Mouse (Mus musculus) stomach, embryonic 16.5 days (tissue): Measurements from ENCODE around the gene Egln2. TPM values are rescaled to one million over a fixed set of nuclear protein-coding genes. Genes with fewer than 3 reads are reported as not detected.
A peak's percentile ranks its signal among the peaks of the same experiment; 100 is the strongest.

Source experiments
- ATAC-seq: fragments of 200-750 bp; cut with Nextera tagmentation; 2 replicates; pipeline ENCODE4 v1.8.0; 2017; ENCODE audit warnings: moderate number of reproducible peaks, moderate TSS enrichment; ENCODE audit not compliant: insufficient read depth, low FRiP score
- H3K27ac ChIP-seq: fragments of 300-500 bp; sonication (generic); 2 replicates; pipeline ENCODE4 v1.5.1; 2014; ENCODE audit warnings: low read length
- H3K27me3 ChIP-seq: fragments of 300-500 bp; sonication (generic); 2 replicates; pipeline ENCODE4 v1.6.1; 2014; ENCODE audit warnings: low read length, control low read depth, mixed read lengths; ENCODE audit not compliant: control insufficient read depth, insufficient read depth
- H3K36me3 ChIP-seq: fragments of 300-500 bp; sonication (generic); 2 replicates; pipeline ENCODE4 v1.6.1; 2014; ENCODE audit warnings: low read length; ENCODE audit not compliant: control insufficient read depth, insufficient read depth
- H3K4me1 ChIP-seq: fragments of 300-500 bp; sonication (generic); 2 replicates; pipeline ENCODE4 v1.6.1; 2014; ENCODE audit warnings: low read length, control low read depth, mixed read lengths; ENCODE audit not compliant: control insufficient read depth, insufficient read depth
- H3K4me2 ChIP-seq: fragments of 300-500 bp; sonication (generic); 2 replicates; pipeline ENCODE4 v1.6.1; 2014; ENCODE audit warnings: low read depth, low read length, mixed read lengths
- H3K4me3 ChIP-seq: fragments of 300-500 bp; sonication (generic); replicated peaks from 2 replicates; pipeline ENCODE4 v1.5.1; 2014; ENCODE audit warnings: mild to moderate bottlenecking, low read length
- H3K9ac ChIP-seq: fragments of 300-500 bp; sonication (generic); 2 replicates; pipeline ENCODE4 v1.6.1; 2014; ENCODE audit warnings: low read length
- H3K9me3 ChIP-seq: fragments of 300-500 bp; sonication (generic); replicated peaks from 2 replicates; pipeline ENCODE4 v1.6.1; 2016; ENCODE audit warnings: low read length, control low read depth; ENCODE audit not compliant: control insufficient read depth
- WGBS: fragments of 180-500 bp; shearing (Covaris S2); extraction: QIAGEN DNeasy Blood & Tissue Kit; methylation state at CpG from one replicate; pipeline ENCODE4 v1.1.7; 2014; 5-methylcytosine and 5-hydroxymethylcytosine counted together
- polyA plus RNA-seq: library from polyadenylated mRNA; unstranded; fragments of >200 nt; fragmentation: Nextera tagmentation; extraction: Ambion mirVana; gene quantifications from 2 replicates; pipeline ENCODE4 v1.2.1, GENCODE M21; 2015

Egln2 gene
- polyA plus RNA-seq: 55.8 and 56.3 TPM in 2 replicates

DNA sequence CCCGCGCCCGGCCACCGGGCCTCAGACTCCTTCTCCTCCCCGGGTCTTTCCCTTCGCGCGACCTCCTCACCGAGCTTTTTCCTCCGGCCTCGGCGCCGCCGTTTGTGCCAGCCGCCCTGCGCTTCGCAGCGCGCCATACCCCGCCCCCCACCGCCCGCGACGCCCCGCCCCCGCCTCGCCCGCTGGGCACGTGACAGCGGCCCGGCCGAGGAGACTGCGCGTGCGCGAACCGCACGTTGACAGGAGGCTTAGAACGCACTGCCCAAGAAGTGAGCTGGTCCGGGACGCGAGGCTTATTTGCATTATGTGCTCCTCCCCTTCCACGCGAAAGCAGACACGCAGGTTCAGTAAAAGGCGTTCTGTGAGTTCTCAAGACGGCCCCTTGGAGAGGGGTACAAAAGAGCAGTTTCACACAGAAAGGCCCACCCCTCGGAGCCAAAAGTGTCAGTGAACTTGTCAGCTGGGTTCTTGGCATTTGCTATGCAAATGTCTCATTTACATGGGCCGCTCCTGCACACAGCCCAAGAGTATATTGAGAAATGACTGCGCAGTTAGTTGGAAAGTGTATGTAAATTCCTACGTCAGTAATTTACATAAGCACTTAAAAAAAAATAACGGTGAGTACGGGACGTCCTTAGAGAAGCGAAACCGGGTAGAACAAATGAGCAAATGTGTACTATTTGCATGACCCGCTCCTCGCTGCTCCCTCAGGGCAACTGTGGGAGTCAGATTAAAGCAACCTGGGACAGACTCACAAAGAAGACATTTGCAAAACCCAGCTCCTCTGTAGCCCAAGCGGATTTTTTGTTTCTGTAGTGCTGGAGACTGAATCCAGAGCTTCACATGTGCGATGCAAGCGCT is at the start of gene Egln2:
TSS of gene Egln2 (minus strand) at position 189 of the 861 bp plus-strand sequence.
- H3K27me3 ChIP-seq: no peaks in the 10 kb centered on the region
- peaks cover 47% of the 10 kb centered on the region for H3K4me1 ChIP-seq
- WGBS: 1% methylated on average over 61 of the region's 61 CpGs
- no peaks in the 10 kb centered on the region for H3K9me3 ChIP-seq
- H3K4me3 ChIP-seq: peak within 1 kb of the TSS; percentile 80
- peak within 1 kb of the TSS; percentile 73 for H3K4me2 ChIP-seq
- peak; percentile 90 for ATAC-seq
- H3K27ac ChIP-seq: peak within 1 kb of the TSS; percentile 98
- H3K9ac ChIP-seq: peak within 1 kb of the TSS; percentile 94
- peaks cover 9% of the 10 kb centered on the region; the same call in 1 of the 2 replicates for H3K36me3 ChIP-seq

DNA sequence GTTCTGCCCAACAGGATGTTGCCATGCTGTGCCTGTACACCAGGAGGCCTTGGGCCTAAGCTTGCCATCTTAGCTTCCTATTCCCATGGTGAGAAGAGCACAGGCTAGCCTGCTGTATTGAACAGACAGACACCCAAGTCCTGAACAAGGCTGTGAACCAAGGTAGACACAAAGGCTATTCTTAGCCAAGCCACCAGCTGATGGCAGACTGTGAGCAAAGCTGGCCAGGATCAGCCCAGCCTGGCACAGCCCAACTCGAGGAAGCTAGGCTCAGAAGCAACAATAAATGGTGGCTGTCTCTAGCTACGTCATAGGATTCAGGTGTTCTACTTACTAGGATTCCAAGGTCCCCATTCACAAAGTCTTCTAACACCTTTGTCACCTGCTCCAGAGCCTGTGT is 46.0 kb upstream of the Egln2 start:
- ATAC-seq: no peak
- Histone ChIP-seq H3K9me3 (no peaks in the 10 kb centered on the region), H3K4me1 (no peaks in the 10 kb centered on the region), H3K36me3 (peaks cover 36% of the 10 kb centered on the region), H3K27me3 (no peaks in the 10 kb centered on the region), H3K4me2 (no peak overlapping the region), H3K9ac (no peak overlapping the region), H3K27ac (no peak overlapping the region), H3K4me3 (no peak overlapping the region)
- WGBS: 86% methylated on average over 2 of the region's 2 CpGs

DNA sequence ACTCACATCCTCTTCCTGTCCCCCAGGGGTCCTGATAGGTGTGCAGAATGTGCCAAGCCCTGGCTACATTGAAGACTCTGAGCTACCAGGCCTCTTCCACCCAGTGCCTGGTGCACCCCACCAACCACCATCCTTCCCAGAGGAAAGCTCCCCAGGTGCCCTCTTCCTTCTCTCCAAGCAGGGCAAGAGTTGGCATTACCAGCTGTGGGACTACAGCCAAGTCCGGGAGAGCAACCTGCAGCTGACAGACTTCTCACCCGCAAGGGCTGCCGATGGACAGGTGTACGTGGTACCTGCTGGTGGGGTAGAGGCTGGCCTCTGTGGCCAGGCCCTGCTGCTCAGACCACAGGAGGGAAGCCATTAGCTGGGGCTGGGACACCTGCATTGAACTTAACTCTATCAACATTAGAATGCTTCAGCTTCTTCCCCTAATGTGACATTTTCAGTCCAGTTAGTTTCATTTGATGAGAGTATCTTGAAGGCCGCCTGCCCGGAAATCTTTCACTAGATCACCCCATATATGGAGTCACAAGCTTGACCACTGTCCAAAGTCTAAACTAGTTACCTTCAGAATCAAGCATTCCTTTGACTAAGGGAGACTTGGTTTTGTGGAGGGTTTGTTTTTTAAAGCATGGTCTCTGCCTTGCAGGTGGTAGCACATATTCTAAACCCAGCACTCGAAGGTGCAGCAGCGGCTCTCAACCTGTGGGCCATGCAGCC is 37.3 kb upstream of the Egln2 start:
- Histone ChIP-seq H3K4me3 (no peak overlapping the region), H3K27me3 (no peaks in the 10 kb centered on the region), H3K9ac (no peak overlapping the region), H3K9me3 (no peaks in the 10 kb centered on the region), H3K4me2 (no peak overlapping the region), H3K36me3 (peaks cover 11% of the 10 kb centered on the region), H3K4me1 (no peaks in the 10 kb centered on the region), H3K27ac (no peak overlapping the region)
- 0 out of 2 replicates have a peak, but pooled peaks have one; percentile 18 for ATAC-seq
- 91% methylated on average over 8 of the region's 8 CpGs for WGBS

- H3K9me3 ChIP-seq: no peaks in the 10 kb centered on the region
- H3K4me1 ChIP-seq: peaks cover 8% of the 10 kb centered on the region
- no peak overlapping the region for H3K27ac ChIP-seq
- H3K36me3 ChIP-seq: no peaks in the 10 kb centered on the region; the same call in 1 of the 2 replicates
- H3K9ac ChIP-seq: no peak overlapping the region
- no peaks in the 10 kb centered on the region for H3K27me3 ChIP-seq
- no peak overlapping the region for H3K4me3 ChIP-seq
- no peak for ATAC-seq
- WGBS: 94% methylated on average over 8 of the region's 8 CpGs
- no peak overlapping the region for H3K4me2 ChIP-seq
Measured at GRCm38 (mm10) chr7:27198779-27199178, 32.2 kb upstream of the Egln2 start.

- no peak overlapping the region for H3K4me3 ChIP-seq
- no peak overlapping the region for H3K9ac ChIP-seq
- no peak overlapping the region for H3K27ac ChIP-seq
- H3K36me3 ChIP-seq: no peaks in the 10 kb centered on the region; the same call in 1 of the 2 replicates
- no peak overlapping the region for H3K4me2 ChIP-seq
- no peaks in the 10 kb centered on the region for H3K9me3 ChIP-seq
- H3K4me1 ChIP-seq: peaks cover 8% of the 10 kb centered on the region
- H3K27me3 ChIP-seq: no peaks in the 10 kb centered on the region
- no peak for ATAC-seq
Measured at GRCm38 (mm10) chr7:27198355-27198754, 31.8 kb upstream of the Egln2 start.

DNA sequence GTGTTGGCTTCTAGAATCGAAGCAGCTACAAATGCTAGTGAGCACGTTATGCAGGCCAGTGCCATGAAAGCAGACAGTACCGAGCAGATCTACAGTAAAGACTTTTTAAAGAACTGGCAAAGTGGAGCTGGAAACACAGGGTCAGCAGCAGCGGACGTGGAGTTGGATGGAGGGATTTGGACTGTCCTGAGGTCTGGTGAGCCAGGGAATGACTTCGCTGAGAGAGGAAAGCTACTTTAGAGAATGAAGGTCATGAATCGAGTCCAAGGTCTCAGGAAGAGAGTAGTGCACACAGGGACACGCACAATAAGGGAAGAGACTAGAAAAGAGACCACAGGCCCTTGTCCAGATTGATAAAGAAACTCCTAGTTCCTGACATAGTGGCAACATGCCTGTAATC is 31.0 kb upstream of the Egln2 start:
- Histone ChIP-seq H3K36me3 (peaks cover 7% of the 10 kb centered on the region; the same call in 1 of the 2 replicates), H3K27ac (no peak overlapping the region), H3K9ac (no peak overlapping the region), H3K9me3 (no peaks in the 10 kb centered on the region), H3K4me1 (peaks cover 8% of the 10 kb centered on the region), H3K27me3 (no peaks in the 10 kb centered on the region), H3K4me3 (no peak overlapping the region), H3K4me2 (no peak overlapping the region)
- no peak for ATAC-seq
- WGBS: 91% methylated on average over 8 of the region's 8 CpGs

GRCm38 (mm10) chr7:27197136-27197535 is 30.5 kb upstream of the Egln2 start:
- ATAC-seq: no peak
- Histone ChIP-seq H3K27me3 (no peaks in the 10 kb centered on the region), H3K9ac (no peak overlapping the region), H3K4me2 (no peak overlapping the region), H3K27ac (no peak overlapping the region), H3K4me3 (no peak overlapping the region), H3K9me3 (no peaks in the 10 kb centered on the region), H3K36me3 (peaks cover 8% of the 10 kb centered on the region; the same call in 1 of the 2 replicates), H3K4me1 (peaks cover 8% of the 10 kb centered on the region)
- 85% methylated on average over 3 of the region's 3 CpGs for WGBS

DNA sequence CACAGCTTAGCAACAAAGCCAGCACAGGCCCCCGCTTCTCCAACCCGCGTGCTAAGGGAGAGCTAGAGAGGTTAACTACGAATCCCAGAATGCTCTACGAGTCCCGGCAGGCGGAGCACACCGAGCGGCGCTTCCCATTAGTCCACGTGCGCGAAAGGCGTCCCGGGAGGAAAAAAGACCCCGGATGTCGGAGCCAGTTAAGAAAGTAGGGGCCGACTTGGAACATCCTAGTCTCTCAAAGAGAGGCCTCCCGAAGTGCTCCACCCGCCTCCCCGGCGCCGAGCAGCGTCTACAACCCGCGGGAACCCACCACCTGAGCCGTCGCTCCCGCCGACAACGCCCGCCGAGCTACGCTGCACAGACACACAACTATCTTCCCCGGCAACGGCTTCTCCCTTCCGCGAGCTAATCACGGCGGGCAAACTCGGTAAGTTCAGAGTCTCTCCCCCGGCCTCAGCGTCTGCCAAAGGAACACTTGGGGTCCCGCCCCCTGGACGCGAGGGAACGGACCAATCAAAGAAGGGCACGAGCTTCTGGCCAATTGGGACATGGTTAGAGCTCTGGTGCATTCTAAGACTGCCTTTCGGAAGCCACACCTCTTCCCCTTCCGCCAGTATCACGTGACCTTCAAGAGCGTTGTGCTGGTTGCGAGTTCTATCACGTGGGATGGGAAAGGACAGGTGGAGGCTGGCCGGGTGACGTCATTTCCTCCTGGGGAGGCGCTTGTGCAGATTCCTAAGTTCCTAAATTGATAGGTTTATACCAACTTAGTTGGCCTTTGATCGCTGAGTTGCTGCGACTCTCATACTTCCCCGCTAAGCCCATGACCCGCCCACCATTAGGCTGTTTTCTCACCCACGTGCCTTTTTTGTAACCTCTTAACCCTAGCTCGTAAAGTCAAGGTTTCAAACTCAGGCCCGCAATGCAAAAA is 29.3 kb upstream of the Egln2 start, which contains the start of the genes BC024978 and Snrpa:
TSS of gene BC024978 (plus strand) at position 101 of the 931 bp plus-strand sequence.
TSS of gene Snrpa (minus strand) at position 591 of the 931 bp plus-strand sequence.
- under 1% methylated on average over 64 of the region's 64 CpGs for WGBS

More for the DNA sequence above, 29.3 kb upstream of the Egln2 start, which contains the start of the genes BC024978 and Snrpa:
- Histone ChIP-seq H3K9me3 (no peaks in the 10 kb centered on the region), H3K27ac (peak within 1 kb of the TSS; percentile 100), H3K4me2 (peak within 1 kb of the TSS; percentile 96), H3K27me3 (no peaks in the 10 kb centered on the region), H3K9ac (peak within 1 kb of the TSS; percentile 96), H3K4me1 (peaks cover 8% of the 10 kb centered on the region), H3K4me3 (peak within 1 kb of the TSS; percentile 98), H3K36me3 (peaks cover 17% of the 10 kb centered on the region)
- ATAC-seq: peak; percentile 99
